ENCODE assay signal across 43 mouse cellular contexts in genomic region chr16:88720031-88720430, GRCm38 (mm10). TPM values are rescaled to one million over a fixed set of nuclear protein-coding genes. Genes with fewer than 3 reads are reported as not detected.
"Had no signal": no experiment of that assay in that cellular context is flagged by ENCODE, and none has a peak within 500 bp of the region (broad histone marks: within the 10 kb centered on the region; RNA-seq: fewer than 3 reads in every experiment).

No protein-coding gene starts in this region.

- ATAC-seq: hindbrain, embryonic 16.5 days; inflammation-experienced regulatory T-cells, adult 6 months; intestine, embryonic 15.5 days; intestine, postnatal 0 days had no signal

- H3K36me3 ChIP-seq: heart, embryonic 10.5 days; heart, embryonic 12.5 days; hindbrain, embryonic 10.5 days; hindbrain, embryonic 12.5 days; intestine, embryonic 15.5 days; kidney, embryonic 15.5 days; limb, embryonic 10.5 days; limb, embryonic 12.5 days; liver, embryonic 13.5 days had no signal

- DNase-seq: gastrocnemius, adult 2 months; gastrocnemius, postnatal 10 days; gastrocnemius, postnatal 25 days; heart, adult 18-20 months; heart, postnatal 10 days; heart, postnatal 4 days; kidney, adult 18-20 months; kidney, adult 9 months; kidney, postnatal 14 days; kidney, postnatal 36 days; layer of hippocampus, adult 9-11 months; layer of hippocampus, postnatal 36 days; liver; liver, embryonic 13.5 days had no signal

- H3K27ac ChIP-seq: gastrocnemius, adult 2 months; heart, embryonic 10.5 days; hindbrain, embryonic 10.5 days; hindbrain, embryonic 12.5 days; hindbrain, embryonic 14.5 days; intestine, embryonic 15.5 days; kidney, embryonic 15.5 days; kidney, postnatal 0 days; limb, embryonic 10.5 days; limb, embryonic 12.5 days; liver, embryonic 13.5 days had no signal

- H3K4me1 ChIP-seq: heart, embryonic 10.5 days; heart, embryonic 12.5 days; hindbrain, embryonic 12.5 days; intestine, embryonic 15.5 days; kidney, embryonic 15.5 days; limb, embryonic 12.5 days; liver, embryonic 13.5 days had no signal

- H3K9ac ChIP-seq: heart, embryonic 12.5 days; hindbrain, embryonic 12.5 days; hindbrain, embryonic 14.5 days; intestine, embryonic 15.5 days; kidney, embryonic 15.5 days; limb, embryonic 12.5 days; liver, embryonic 13.5 days had no signal

- H3K27me3 ChIP-seq: heart, embryonic 12.5 days; hindbrain, embryonic 12.5 days; intestine, embryonic 15.5 days; kidney, embryonic 15.5 days; limb, embryonic 12.5 days; liver, embryonic 13.5 days had no signal

- H3K9me3 ChIP-seq: heart, embryonic 10.5 days; heart, embryonic 12.5 days; hindbrain, embryonic 10.5 days; hindbrain, embryonic 12.5 days; intestine, embryonic 15.5 days; kidney, embryonic 15.5 days; limb, embryonic 10.5 days; limb, embryonic 12.5 days; liver, embryonic 13.5 days had no signal

- H3K4me3 ChIP-seq: gastrocnemius, adult 2 months; heart, embryonic 10.5 days; heart, embryonic 12.5 days; hindbrain, embryonic 10.5 days; hindbrain, embryonic 12.5 days; intestine, embryonic 15.5 days; kidney, embryonic 15.5 days; limb, embryonic 10.5 days; limb, embryonic 12.5 days; liver, embryonic 13.5 days had no signal

- H3K4me2 ChIP-seq: heart, embryonic 12.5 days; hindbrain, embryonic 12.5 days; hindbrain, embryonic 14.5 days; intestine, embryonic 15.5 days; kidney, embryonic 15.5 days; limb, embryonic 12.5 days; liver, embryonic 11.5 days; liver, embryonic 13.5 days had no signal

RNA-seq across cellular contexts. Expression of gene Krtap13-1, which starts 8.6 kb away (rescaled TPM):
- total RNA-seq: gastrocnemius, adult 2 months; gastrocnemius, postnatal 10 days; gastrocnemius, postnatal 25 days; gastrocnemius, postnatal 4 days; granulocyte monocyte progenitor cell, adult 5-6 weeks; heart, adult 18-20 months; heart, adult 8-10 months; heart, postnatal 10 days; heart, postnatal 25 days; heart, postnatal 4 days; layer of hippocampus, adult 18-20 months; layer of hippocampus, adult 8-10 months; layer of hippocampus, postnatal 14 days; layer of hippocampus, postnatal 36 days; left cerebral cortex, adult 18-20 months; left cerebral cortex, adult 8-10 months; left cerebral cortex, postnatal 10 days; left cerebral cortex, postnatal 25 days had no signal
- polyA plus RNA-seq: heart, embryonic 10.5 days; heart, embryonic 12.5 days; heart, embryonic 14.5 days; heart, embryonic 16.5 days; hindbrain, embryonic 10.5 days; hindbrain, embryonic 12.5 days; hindbrain, embryonic 14.5 days; hindbrain, embryonic 16.5 days; inflammation-experienced regulatory T-cells, adult 6 months; intestine, embryonic 15.5 days; intestine, postnatal 0 days; kidney, embryonic 15.5 days; kidney, postnatal 0 days; large intestine, adult 2 months; limb, embryonic 10.5 days; limb, embryonic 12.5 days; limb, embryonic 14.5 days; liver, embryonic 11.5 days; liver, embryonic 13.5 days had no signal

RNA-seq across cellular contexts. Expression of gene 2310061N02Rik, which starts 12.3 kb away (rescaled TPM):
- total RNA-seq: gastrocnemius, adult 2 months; gastrocnemius, postnatal 10 days; gastrocnemius, postnatal 25 days; gastrocnemius, postnatal 4 days; granulocyte monocyte progenitor cell, adult 5-6 weeks; heart, adult 18-20 months; heart, adult 8-10 months; heart, postnatal 10 days; heart, postnatal 25 days; heart, postnatal 4 days; layer of hippocampus, adult 18-20 months; layer of hippocampus, adult 8-10 months; layer of hippocampus, postnatal 14 days; layer of hippocampus, postnatal 36 days; left cerebral cortex, adult 18-20 months; left cerebral cortex, adult 8-10 months; left cerebral cortex, postnatal 10 days; left cerebral cortex, postnatal 25 days had no signal
- polyA plus RNA-seq: heart, embryonic 10.5 days; heart, embryonic 12.5 days; heart, embryonic 14.5 days; heart, embryonic 16.5 days; hindbrain, embryonic 10.5 days; hindbrain, embryonic 12.5 days; hindbrain, embryonic 14.5 days; hindbrain, embryonic 16.5 days; inflammation-experienced regulatory T-cells, adult 6 months; intestine, embryonic 15.5 days; intestine, postnatal 0 days; kidney, embryonic 15.5 days; kidney, postnatal 0 days; large intestine, adult 2 months; limb, embryonic 10.5 days; limb, embryonic 12.5 days; limb, embryonic 14.5 days; liver, embryonic 11.5 days; liver, embryonic 13.5 days had no signal

RNA-seq across cellular contexts. Expression of gene Krtap13, which starts 31.4 kb away (rescaled TPM):
- total RNA-seq: gastrocnemius, adult 2 months; gastrocnemius, postnatal 10 days; gastrocnemius, postnatal 25 days; gastrocnemius, postnatal 4 days; granulocyte monocyte progenitor cell, adult 5-6 weeks; heart, adult 18-20 months; heart, adult 8-10 months; heart, postnatal 10 days; heart, postnatal 25 days; heart, postnatal 4 days; layer of hippocampus, adult 18-20 months; layer of hippocampus, adult 8-10 months; layer of hippocampus, postnatal 14 days; layer of hippocampus, postnatal 36 days; left cerebral cortex, adult 18-20 months; left cerebral cortex, adult 8-10 months; left cerebral cortex, postnatal 10 days; left cerebral cortex, postnatal 25 days had no signal
- polyA plus RNA-seq: heart, embryonic 10.5 days; heart, embryonic 12.5 days; heart, embryonic 14.5 days; heart, embryonic 16.5 days; hindbrain, embryonic 10.5 days; hindbrain, embryonic 12.5 days; hindbrain, embryonic 14.5 days; hindbrain, embryonic 16.5 days; inflammation-experienced regulatory T-cells, adult 6 months; intestine, embryonic 15.5 days; intestine, postnatal 0 days; kidney, embryonic 15.5 days; kidney, postnatal 0 days; large intestine, adult 2 months; limb, embryonic 10.5 days; limb, embryonic 12.5 days; limb, embryonic 14.5 days; liver, embryonic 11.5 days; liver, embryonic 13.5 days had no signal

RNA-seq across cellular contexts. Expression of gene 2310034C09Rik, which starts 38.6 kb away (rescaled TPM):
- total RNA-seq: gastrocnemius, adult 2 months; gastrocnemius, postnatal 10 days; gastrocnemius, postnatal 25 days; gastrocnemius, postnatal 4 days; granulocyte monocyte progenitor cell, adult 5-6 weeks; heart, adult 18-20 months; heart, adult 8-10 months; heart, postnatal 10 days; heart, postnatal 25 days; heart, postnatal 4 days; layer of hippocampus, adult 18-20 months; layer of hippocampus, adult 8-10 months; layer of hippocampus, postnatal 14 days; layer of hippocampus, postnatal 36 days; left cerebral cortex, adult 18-20 months; left cerebral cortex, adult 8-10 months; left cerebral cortex, postnatal 10 days; left cerebral cortex, postnatal 25 days had no signal
- polyA plus RNA-seq: heart, embryonic 10.5 days; heart, embryonic 12.5 days; heart, embryonic 14.5 days; hindbrain, embryonic 10.5 days; hindbrain, embryonic 12.5 days; hindbrain, embryonic 14.5 days; hindbrain, embryonic 16.5 days; inflammation-experienced regulatory T-cells, adult 6 months; intestine, embryonic 15.5 days; intestine, postnatal 0 days; kidney, embryonic 15.5 days; kidney, postnatal 0 days; large intestine, adult 2 months; limb, embryonic 10.5 days; limb, embryonic 12.5 days; limb, embryonic 14.5 days; liver, embryonic 11.5 days; liver, embryonic 13.5 days had no signal

RNA-seq across cellular contexts. Expression of gene Krtap27-1, which starts 48.6 kb away (rescaled TPM):
- total RNA-seq: gastrocnemius, adult 2 months; gastrocnemius, postnatal 10 days; gastrocnemius, postnatal 25 days; gastrocnemius, postnatal 4 days; granulocyte monocyte progenitor cell, adult 5-6 weeks; heart, adult 18-20 months; heart, adult 8-10 months; heart, postnatal 10 days; heart, postnatal 25 days; heart, postnatal 4 days; layer of hippocampus, adult 18-20 months; layer of hippocampus, adult 8-10 months; layer of hippocampus, postnatal 14 days; layer of hippocampus, postnatal 36 days; left cerebral cortex, adult 18-20 months; left cerebral cortex, adult 8-10 months; left cerebral cortex, postnatal 10 days; left cerebral cortex, postnatal 25 days had no signal
- polyA plus RNA-seq: heart, embryonic 10.5 days; heart, embryonic 12.5 days; heart, embryonic 14.5 days; heart, embryonic 16.5 days; hindbrain, embryonic 10.5 days; hindbrain, embryonic 12.5 days; hindbrain, embryonic 14.5 days; hindbrain, embryonic 16.5 days; inflammation-experienced regulatory T-cells, adult 6 months; intestine, embryonic 15.5 days; intestine, postnatal 0 days; kidney, embryonic 15.5 days; kidney, postnatal 0 days; large intestine, adult 2 months; limb, embryonic 10.5 days; limb, embryonic 12.5 days; limb, embryonic 14.5 days; liver, embryonic 11.5 days; liver, embryonic 13.5 days had no signal
